Mouse (Mus musculus): ENCODE results near the gene Kmt2a. TPM values are rescaled to one million over a fixed set of nuclear protein-coding genes. Genes with fewer than 3 reads are reported as not detected.

Kmt2a gene
- polyA plus RNA-seq, 1 experiment from 2014 or later: 13.1 TPM

DNA sequence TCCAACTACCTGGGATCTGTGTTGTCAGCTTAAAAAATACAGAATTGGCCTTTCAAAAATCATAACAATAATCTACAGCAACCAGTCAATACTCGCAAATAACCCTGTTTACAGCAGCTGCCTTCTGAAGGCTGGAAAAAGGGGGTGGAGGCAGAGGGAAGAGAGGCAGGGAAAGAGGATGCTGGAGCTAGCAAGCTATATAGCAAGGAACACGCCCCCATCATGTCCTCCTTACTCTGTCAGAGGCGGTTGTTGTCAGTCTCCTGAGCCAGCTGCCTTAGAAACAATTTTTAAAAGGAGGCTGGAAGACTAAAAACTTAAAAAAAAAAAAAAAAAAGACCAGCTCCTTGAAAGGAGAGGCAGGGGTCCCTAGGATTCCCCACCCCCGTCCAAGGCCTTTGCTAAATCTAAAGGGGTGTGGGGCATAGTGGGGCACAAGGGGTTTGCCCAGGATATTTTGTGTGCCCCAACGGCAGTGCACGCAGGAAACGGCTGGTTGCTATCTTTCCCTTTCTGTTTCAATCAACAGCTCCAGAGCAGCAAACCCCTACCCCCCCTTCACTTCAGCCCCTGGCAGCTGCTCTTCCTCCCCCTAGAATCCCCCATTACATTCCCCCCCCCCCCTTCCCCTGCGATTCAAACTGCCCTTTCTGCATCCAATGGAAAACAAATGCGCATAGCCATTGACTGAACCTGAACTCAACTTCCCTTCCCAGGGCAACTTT, 2.2 kb downstream of the Kmt2a start:
- peak overlapping the region; percentile 74 for H3K4me2 ChIP-seq (replicated peaks)
- H3K4me1 ChIP-seq (replicated peaks): peaks cover 51% of the 10 kb centered on the region
- H3K27me3 ChIP-seq (replicated peaks): no peaks in the 10 kb centered on the region
- peak overlapping the region; percentile 99 for H3K4me3 ChIP-seq (replicated peaks)
- no peaks in the 10 kb centered on the region for H3K36me3 ChIP-seq
- no peak for ATAC-seq
- WGBS: 25% methylated on average over 9 of the region's 9 CpGs
- H3K9me3 ChIP-seq: no peaks in the 10 kb centered on the region
- H3K9ac ChIP-seq: peak overlapping the region; percentile 97; the same call in 1 of the 2 replicates
- H3K27ac ChIP-seq: peak overlapping the region; percentile 90; the same call in 1 of the 2 replicates

DNA sequence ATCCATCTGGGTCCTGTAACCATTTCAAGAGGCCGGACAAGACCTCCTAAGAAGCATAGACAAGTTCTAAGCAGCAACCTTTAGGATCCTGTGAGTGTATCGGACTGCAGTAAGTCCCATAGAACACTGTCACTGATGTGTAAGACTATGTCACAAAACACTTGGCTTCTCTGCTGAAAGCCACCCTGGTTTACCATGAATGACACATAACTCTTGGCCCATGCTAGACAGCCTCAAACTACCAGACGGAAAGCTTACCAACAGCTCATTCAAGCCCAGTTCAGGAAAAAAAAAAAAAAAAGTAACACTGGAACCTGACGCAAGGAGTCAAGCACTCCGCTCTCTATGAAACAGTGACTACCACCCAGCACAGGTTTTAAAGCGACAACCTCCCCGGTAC, 3.4 kb downstream of the Kmt2a start:
- H3K27me3 ChIP-seq (replicated peaks): no peaks in the 10 kb centered on the region
- H3K4me2 ChIP-seq (replicated peaks): peak overlapping the region; percentile 14; the same call in 1 of the 2 replicates
- H3K27ac ChIP-seq: no peak overlapping the region
- WGBS: 70% methylated on average over 7 of the region's 7 CpGs
- no peak overlapping the region for H3K4me3 ChIP-seq (replicated peaks)
- H3K4me1 ChIP-seq (replicated peaks): peaks cover 51% of the 10 kb centered on the region
- H3K36me3 ChIP-seq: no peaks in the 10 kb centered on the region
- H3K9me3 ChIP-seq: no peaks in the 10 kb centered on the region
- no peak overlapping the region for H3K9ac ChIP-seq
- ATAC-seq: no peak

DNA sequence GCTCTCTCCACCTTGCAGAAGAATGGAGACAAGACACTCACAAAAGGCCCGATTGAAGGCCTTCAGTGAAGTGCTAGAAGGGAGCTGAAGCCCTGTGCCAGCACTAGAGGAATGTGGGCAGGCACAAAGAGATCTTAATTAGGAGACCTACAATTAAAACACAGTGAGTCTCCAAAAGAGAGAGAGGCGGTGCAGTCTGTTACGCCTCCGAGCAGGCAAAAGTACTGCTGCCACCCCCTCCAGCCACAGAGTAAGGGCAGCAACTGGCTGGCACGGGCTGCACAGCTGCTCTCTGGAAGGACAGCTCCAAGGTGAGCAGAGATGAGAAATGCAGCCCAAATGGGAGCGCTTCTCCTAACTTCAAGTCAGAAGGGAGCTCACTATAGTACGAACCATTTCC, 5.6 kb downstream of the Kmt2a start:
- no peak overlapping the region for H3K4me3 ChIP-seq (replicated peaks)
- no peak overlapping the region for H3K9ac ChIP-seq
- H3K36me3 ChIP-seq: no peaks in the 10 kb centered on the region
- H3K4me1 ChIP-seq (replicated peaks): peaks cover 53% of the 10 kb centered on the region
- no peaks in the 10 kb centered on the region for H3K27me3 ChIP-seq (replicated peaks)
- H3K27ac ChIP-seq: no peak overlapping the region
- H3K9me3 ChIP-seq: no peaks in the 10 kb centered on the region
- ATAC-seq: no peak
- 67% methylated on average over 7 of the region's 7 CpGs for WGBS
- no peak overlapping the region for H3K4me2 ChIP-seq (replicated peaks)

DNA sequence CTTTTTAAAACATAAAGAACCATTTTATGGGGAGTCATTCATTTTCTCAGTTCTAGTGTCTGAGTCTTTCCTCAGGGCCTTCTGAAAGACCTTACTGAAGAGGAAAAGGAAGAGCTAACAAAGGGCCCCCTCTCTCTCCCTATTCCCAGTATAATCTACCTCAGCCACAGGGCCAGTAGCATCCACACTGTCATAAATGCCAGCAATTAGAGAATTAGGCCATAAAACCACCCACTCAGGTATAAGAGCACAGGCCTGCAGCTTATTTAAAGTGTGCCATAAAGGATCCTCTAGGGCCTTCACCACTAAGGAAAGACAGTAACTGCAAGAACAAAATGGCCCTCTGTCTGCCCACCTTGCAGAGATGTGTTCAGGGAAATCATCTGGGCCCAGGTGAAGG, 6.9 kb downstream of the Kmt2a start:
- Histone ChIP-seq H3K36me3 (no peaks in the 10 kb centered on the region), H3K9ac (no peak overlapping the region), H3K9me3 (no peaks in the 10 kb centered on the region), H3K4me3 (replicated peaks) (no peak overlapping the region), H3K4me1 (replicated peaks) (peaks cover 45% of the 10 kb centered on the region), H3K27ac (no peak overlapping the region), H3K4me2 (replicated peaks) (no peak overlapping the region), H3K27me3 (replicated peaks) (no peaks in the 10 kb centered on the region)
- peak; percentile 50 for ATAC-seq

DNA sequence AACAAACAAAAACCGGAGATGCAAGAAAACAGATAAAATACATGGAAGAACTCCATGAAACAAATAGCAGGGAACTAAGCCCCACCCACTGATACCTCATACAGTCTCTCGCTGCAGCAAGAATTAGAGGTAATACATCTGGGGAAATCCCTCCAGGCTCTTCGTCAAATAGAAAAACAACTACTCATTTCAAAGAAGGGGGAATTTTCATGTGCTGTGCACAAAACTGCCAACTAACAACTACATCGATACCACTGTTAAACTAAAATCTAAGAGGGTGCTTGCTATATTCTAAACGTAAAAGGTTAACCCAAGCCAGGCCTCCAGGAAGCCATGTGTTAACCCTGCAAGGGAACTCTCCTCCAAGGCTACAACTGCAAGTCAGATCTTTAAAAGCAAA, 7.4 kb downstream of the Kmt2a start:
- 45% methylated on average over 5 of the region's 5 CpGs for WGBS
- H3K9ac ChIP-seq: no peak overlapping the region
- no peak overlapping the region for H3K27ac ChIP-seq
- H3K4me2 ChIP-seq (replicated peaks): peak overlapping the region; percentile 20; the same call in 1 of the 2 replicates
- ATAC-seq: no peak
- H3K4me3 ChIP-seq (replicated peaks): no peak overlapping the region
- H3K27me3 ChIP-seq (replicated peaks): no peaks in the 10 kb centered on the region
- no peaks in the 10 kb centered on the region for H3K9me3 ChIP-seq
- peaks cover 39% of the 10 kb centered on the region for H3K4me1 ChIP-seq (replicated peaks)
- H3K36me3 ChIP-seq: no peaks in the 10 kb centered on the region

DNA sequence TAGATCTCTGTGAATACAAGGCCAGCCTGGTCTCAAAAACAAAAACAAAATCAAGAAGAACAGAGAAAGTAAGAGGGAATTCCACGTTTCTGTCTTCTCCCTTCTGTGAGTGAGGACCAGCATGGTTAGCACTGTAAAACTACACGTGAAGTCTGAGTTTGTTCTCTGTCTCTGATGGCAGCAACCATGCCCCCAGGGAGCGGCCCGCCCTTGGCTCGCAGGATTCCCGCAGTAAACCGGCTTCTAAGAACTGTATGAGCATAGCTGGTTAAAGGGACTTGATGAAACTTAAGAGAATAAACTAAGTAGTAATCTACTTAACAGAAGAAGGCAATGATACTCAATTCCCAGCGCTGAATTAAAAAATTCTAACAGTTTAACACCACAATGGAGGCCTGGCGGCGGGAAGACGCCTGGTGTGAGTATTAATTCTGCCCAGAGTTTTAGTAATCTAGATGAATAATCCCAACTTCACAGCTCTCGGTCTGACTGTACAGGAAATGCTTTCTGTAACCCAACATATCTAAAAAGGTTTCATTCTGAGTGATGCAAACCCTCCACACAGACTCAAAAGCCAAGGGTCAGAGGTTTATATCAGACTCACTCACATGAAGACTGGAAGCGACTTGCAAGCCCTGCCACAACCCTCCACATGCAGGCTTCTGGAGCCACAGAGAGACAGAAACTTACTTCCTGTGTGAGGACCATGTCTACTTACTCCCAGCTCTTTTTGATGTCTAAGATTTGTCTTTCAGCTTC, 12.6 kb downstream of the Kmt2a start:
- H3K9me3 ChIP-seq: no peaks in the 10 kb centered on the region
- H3K36me3 ChIP-seq: peaks cover 13% of the 10 kb centered on the region
- no peak overlapping the region for H3K27ac ChIP-seq
- H3K4me1 ChIP-seq (replicated peaks): peaks cover 15% of the 10 kb centered on the region
- WGBS: 81% methylated on average over 13 of the region's 13 CpGs
- ATAC-seq: no peak
- no peak overlapping the region for H3K9ac ChIP-seq
- H3K4me2 ChIP-seq (replicated peaks): no peak overlapping the region
- no peaks in the 10 kb centered on the region for H3K27me3 ChIP-seq (replicated peaks)
- no peak overlapping the region for H3K4me3 ChIP-seq (replicated peaks)

DNA sequence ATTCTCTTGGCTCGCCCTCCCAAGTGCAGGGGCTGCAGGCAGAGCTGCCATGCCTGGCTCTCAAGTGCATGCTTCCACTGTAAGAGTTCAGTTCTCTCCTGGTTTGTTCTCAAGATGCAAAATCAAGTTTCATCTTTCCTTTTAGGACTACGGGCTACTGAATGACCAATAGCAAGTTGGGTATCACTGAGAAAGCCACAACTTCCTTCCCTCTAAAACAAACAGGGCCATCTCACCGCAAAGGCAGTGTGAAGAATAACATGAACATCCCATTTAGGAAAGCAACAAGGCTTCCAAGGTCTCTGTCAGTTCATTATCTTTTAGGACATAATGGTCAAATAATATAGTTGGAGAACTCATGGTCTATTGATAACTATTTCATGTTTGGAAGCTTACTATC, 13.4 kb downstream of the Kmt2a start:
- Histone ChIP-seq H3K4me2 (replicated peaks) (no peak overlapping the region), H3K27ac (no peak overlapping the region), H3K9ac (no peak overlapping the region), H3K4me3 (replicated peaks) (no peak overlapping the region), H3K36me3 (peaks cover 13% of the 10 kb centered on the region), H3K9me3 (no peaks in the 10 kb centered on the region), H3K4me1 (replicated peaks) (peaks cover 11% of the 10 kb centered on the region; the same call in 1 of the 2 replicates), H3K27me3 (replicated peaks) (no peaks in the 10 kb centered on the region)
- WGBS: 86% methylated on average over 3 of the region's 3 CpGs
- ATAC-seq: no peak

DNA sequence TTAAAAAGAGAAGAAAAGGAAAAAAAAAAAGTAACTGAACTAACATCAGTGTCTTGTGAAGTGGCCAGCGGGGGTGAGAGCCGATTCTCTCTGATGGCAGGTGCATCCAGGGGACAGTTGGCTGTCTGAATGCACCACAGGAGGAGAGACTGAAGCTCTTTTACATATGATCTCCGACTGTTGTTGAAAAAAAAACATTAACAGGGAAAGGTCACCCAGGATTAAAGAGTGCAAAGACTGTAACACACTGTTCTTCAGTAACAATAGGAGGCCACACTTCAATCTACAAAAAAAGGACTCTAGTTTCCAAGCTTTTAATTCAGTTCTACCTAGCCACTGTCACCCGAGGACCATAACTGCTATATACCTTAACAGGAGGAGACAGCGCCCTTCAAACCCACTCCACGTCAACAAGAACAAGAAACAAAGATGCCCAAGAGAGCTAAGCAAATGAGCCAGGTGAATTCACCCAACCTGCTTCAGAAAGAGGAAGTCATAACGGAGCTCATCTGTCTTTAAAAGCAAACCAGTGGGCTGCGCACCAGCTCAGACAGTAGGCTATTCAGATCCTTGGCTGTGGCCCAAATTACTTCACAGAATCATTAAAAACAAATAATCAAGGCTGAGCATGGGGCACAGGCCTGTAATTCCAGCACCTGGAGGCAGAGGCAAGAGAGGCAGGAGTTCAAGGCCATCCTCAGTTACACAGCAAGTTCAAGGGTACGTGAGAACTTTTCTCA, 14.4 kb downstream of the Kmt2a start:
- Histone ChIP-seq H3K9me3 (no peaks in the 10 kb centered on the region), H3K4me1 (replicated peaks) (peaks cover 10% of the 10 kb centered on the region; the same call in 1 of the 2 replicates), H3K4me2 (replicated peaks) (no peak overlapping the region), H3K36me3 (peaks cover 13% of the 10 kb centered on the region), H3K27me3 (replicated peaks) (no peaks in the 10 kb centered on the region), H3K9ac (no peak overlapping the region), H3K4me3 (replicated peaks) (no peak overlapping the region), H3K27ac (no peak overlapping the region)
- peak; percentile 71 for ATAC-seq
- 64% methylated on average over 9 of the region's 9 CpGs for WGBS

DNA sequence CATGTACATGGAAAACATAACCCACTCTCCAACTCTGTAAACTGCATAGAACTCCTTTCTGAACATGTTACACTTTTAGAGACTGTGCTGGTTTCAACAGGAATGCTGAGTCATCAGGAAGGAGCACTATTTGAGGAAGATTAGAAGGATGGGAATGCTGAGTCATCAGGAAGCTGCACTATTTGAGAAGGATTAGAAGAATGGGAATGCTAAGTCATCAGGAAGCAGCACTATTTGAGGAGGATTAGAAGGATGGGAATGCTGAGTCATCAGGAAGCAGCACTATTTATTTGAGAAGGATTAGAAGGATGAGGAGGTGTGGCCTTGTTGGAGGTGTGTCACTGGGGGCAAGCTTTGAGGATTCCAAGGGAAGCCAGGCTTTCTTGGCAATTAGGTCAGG, 20.0 kb downstream of the Kmt2a start:
- Histone ChIP-seq H3K4me2 (replicated peaks) (no peak overlapping the region), H3K4me1 (replicated peaks) (no peaks in the 10 kb centered on the region), H3K9me3 (no peaks in the 10 kb centered on the region), H3K9ac (no peak overlapping the region), H3K4me3 (replicated peaks) (no peak overlapping the region), H3K27me3 (replicated peaks) (no peaks in the 10 kb centered on the region), H3K27ac (no peak overlapping the region), H3K36me3 (peaks cover 18% of the 10 kb centered on the region)
- ATAC-seq: no peak

DNA sequence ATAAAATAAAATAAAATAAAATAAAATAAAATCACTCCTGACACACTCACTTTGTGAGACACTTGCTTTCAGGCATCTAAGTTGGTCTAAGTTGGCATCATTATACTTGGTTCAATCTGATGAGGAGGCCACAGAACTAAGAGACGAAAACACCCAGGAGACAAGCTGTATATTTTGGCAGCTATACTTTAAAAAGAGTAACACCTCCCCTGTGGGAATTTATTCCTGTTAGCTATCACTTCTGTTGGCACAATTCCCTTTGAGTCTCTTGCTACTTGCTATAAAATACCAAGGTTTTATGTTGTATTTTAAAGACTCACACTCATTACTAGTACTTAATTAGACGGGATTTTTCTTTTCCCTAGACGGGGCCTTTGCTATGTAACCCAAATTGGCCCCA, 22.4 kb downstream of the Kmt2a start:
- H3K4me2 ChIP-seq (replicated peaks): no peak overlapping the region
- no peak for ATAC-seq
- peaks cover 5% of the 10 kb centered on the region for H3K36me3 ChIP-seq
- no peaks in the 10 kb centered on the region for H3K9me3 ChIP-seq
- no peak overlapping the region for H3K27ac ChIP-seq
- WGBS: 94% methylated on average over 3 of the region's 3 CpGs
- H3K27me3 ChIP-seq (replicated peaks): no peaks in the 10 kb centered on the region
- no peak overlapping the region for H3K9ac ChIP-seq
- no peaks in the 10 kb centered on the region for H3K4me1 ChIP-seq (replicated peaks)
- H3K4me3 ChIP-seq (replicated peaks): no peak overlapping the region

DNA sequence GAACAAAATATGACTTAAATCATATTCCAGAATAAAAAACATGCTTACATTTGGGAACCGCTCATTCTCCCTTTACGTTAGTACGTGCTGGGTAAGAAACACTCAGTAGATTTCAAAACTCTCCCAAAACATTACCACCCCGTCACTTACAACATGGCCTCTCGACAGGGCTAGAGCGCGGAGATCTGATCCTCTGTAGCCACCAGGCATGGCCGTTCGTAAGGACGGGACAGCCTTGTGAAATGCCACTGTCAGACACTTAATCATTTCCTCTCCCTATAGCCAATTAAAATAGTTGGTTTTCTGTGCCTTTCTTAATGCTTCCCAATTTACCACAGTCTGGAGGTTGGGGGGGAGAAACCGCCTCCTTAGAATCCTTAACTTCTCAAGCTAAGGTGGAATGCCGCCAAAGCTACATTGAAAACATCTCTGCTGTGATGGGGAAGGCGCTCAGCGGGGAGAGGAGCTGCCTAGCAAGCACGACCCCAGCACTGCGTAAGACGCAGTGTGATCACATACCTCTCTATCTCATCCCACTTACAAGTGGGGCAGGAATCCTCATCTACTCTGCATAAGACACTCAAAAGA, 23.6 kb downstream of the Kmt2a start:
- H3K27ac ChIP-seq: no peak overlapping the region
- H3K4me2 ChIP-seq (replicated peaks): no peak overlapping the region
- WGBS: 88% methylated on average over 17 of the region's 17 CpGs
- H3K9ac ChIP-seq: no peak overlapping the region
- H3K27me3 ChIP-seq (replicated peaks): no peaks in the 10 kb centered on the region
- ATAC-seq: no peak
- no peaks in the 10 kb centered on the region for H3K9me3 ChIP-seq
- no peaks in the 10 kb centered on the region for H3K4me1 ChIP-seq (replicated peaks)
- H3K36me3 ChIP-seq: peaks cover 5% of the 10 kb centered on the region
- H3K4me3 ChIP-seq (replicated peaks): no peak overlapping the region

DNA sequence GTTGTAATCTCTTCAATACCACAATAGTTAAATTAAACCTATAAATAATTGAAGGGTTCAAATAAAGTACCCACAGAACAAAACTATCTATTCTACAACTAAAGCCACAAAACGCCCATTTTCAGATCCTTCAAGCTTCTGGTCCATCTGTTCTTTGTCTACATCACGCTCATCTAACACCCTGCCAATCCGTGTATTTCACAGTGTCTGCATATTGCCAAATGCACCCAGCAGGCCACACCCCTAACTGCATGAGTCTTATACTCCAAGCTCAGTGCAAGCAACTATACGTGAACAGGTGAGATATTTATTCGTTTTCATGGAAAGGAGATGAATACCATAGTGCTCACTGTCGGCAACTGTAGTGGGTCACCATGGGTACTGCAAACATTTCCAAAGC, 25.9 kb downstream of the Kmt2a start:
- Histone ChIP-seq H3K9me3 (no peaks in the 10 kb centered on the region), H3K4me3 (replicated peaks) (no peak overlapping the region)

More for the DNA sequence above, 25.9 kb downstream of the Kmt2a start:
- no peaks in the 10 kb centered on the region for H3K27me3 ChIP-seq (replicated peaks)
- no peak overlapping the region for H3K27ac ChIP-seq
- no peaks in the 10 kb centered on the region for H3K4me1 ChIP-seq (replicated peaks)
- WGBS: 86% methylated on average over 6 of the region's 6 CpGs
- no peak for ATAC-seq
- H3K4me2 ChIP-seq (replicated peaks): no peak overlapping the region
- no peak overlapping the region for H3K9ac ChIP-seq
- H3K36me3 ChIP-seq: no peaks in the 10 kb centered on the region
